ENCODE assay signal across 27 mouse cellular contexts in genomic region chr16:23996342-23996741, GRCm38 (mm10). TPM values are rescaled to one million over a fixed set of nuclear protein-coding genes. Genes with fewer than 3 reads are reported as not detected.
DNase-seq lines count a peak whose midpoint lies in the region; ATAC-seq and TF ChIP-seq lines count a peak whose summit lies in the region.
"Had no signal": no experiment of that assay in that cellular context is flagged by ENCODE, and none has a peak within 500 bp of the region (broad histone marks: within the 10 kb centered on the region; RNA-seq: fewer than 3 reads in every experiment).

No protein-coding gene starts in this region.

- TF ChIP-seq POLR2A in kidney, adult 2 months (IDR thresholded peaks at IDR 0.05; ENCODE audit: low read depth, low read length): no peak

- H3K36me3 ChIP-seq in kidney, adult 2 months (ENCODE audit: control insufficient read depth, insufficient read depth, low read length): no peaks in the 10 kb centered on the region
- no peaks in the 10 kb centered on the region for H3K36me3 ChIP-seq in lung, postnatal 0 days (ENCODE audit: insufficient read depth, low read length)
- H3K36me3 ChIP-seq: embryonic facial prominence, embryonic 12.5 days; forebrain, embryonic 15.5 days; G1E; heart, embryonic 13.5 days; hindbrain, embryonic 13.5 days had no signal

- no peaks in the 10 kb centered on the region for H3K27me3 ChIP-seq in kidney, adult 2 months (replicated peaks; ENCODE audit: control insufficient read depth, insufficient read depth, low read length)
- H3K27me3 ChIP-seq in lung, postnatal 0 days (replicated peaks; ENCODE audit: insufficient read depth, low read length): no peaks in the 10 kb centered on the region
- H3K27me3 ChIP-seq: embryonic facial prominence, embryonic 12.5 days; forebrain, embryonic 15.5 days; heart, embryonic 13.5 days; hindbrain, embryonic 13.5 days had no signal

- H3K9me3 ChIP-seq in lung, postnatal 0 days (ENCODE audit: low read length): no peaks in the 10 kb centered on the region
- H3K9me3 ChIP-seq: embryonic facial prominence, embryonic 12.5 days; forebrain, embryonic 15.5 days; heart, embryonic 13.5 days; hindbrain, embryonic 13.5 days had no signal

- no peak for DNase-seq in gastrocnemius, adult 2 months
- DNase-seq in gastrocnemius, adult 8-10 months (ENCODE audit: low spot score in 2 of 2): no peak
- peak; percentile 26 for DNase-seq in kidney, adult 2 months
- no peak for DNase-seq in kidney, adult 11 months
- peak; percentile 4 for DNase-seq in lung, postnatal 0 days (ENCODE audit: low spot score)
- DNase-seq in lung, postnatal 25 days (ENCODE audit: low spot score): no peak
- no peak for DNase-seq in adrenal gland, adult 2 months
- DNase-seq: adrenal gland, postnatal 10 days; B cell, adult 2 months; cerebellum, adult 11 months; cerebellum, adult 9-10 months; cerebellum, postnatal 25 days; gastrocnemius, postnatal 14 days; heart, postnatal 14 days had no signal

- no peak overlapping the region for H3K4me3 ChIP-seq in gastrocnemius, adult 2 months
- H3K4me3 ChIP-seq in kidney, adult 2 months (ENCODE audit: insufficient read depth, low read depth, low read length): no peak overlapping the region
- no peak overlapping the region for H3K4me3 ChIP-seq in lung, postnatal 0 days (ENCODE audit: low read depth, low read length)
- H3K4me3 ChIP-seq: embryonic facial prominence, embryonic 12.5 days; forebrain, embryonic 15.5 days; heart, embryonic 13.5 days; hindbrain, embryonic 13.5 days had no signal

- no peak overlapping the region for H3K4me2 ChIP-seq in lung, postnatal 0 days (replicated peaks; ENCODE audit: low read depth, low read length)
- H3K4me2 ChIP-seq: embryonic facial prominence, embryonic 12.5 days; forebrain, embryonic 15.5 days; heart, embryonic 13.5 days; hindbrain, embryonic 13.5 days had no signal

- TF ChIP-seq CTCF in gastrocnemius, adult 2 months (IDR thresholded peaks at IDR 0.05): no peak
- TF ChIP-seq CTCF in kidney, adult 2 months (conservative IDR thresholded peaks at IDR 0.05; ENCODE audit: insufficient read depth, insufficient read length, low read depth, low read length): no peak
- TF ChIP-seq CTCF in lung, postnatal 0 days (IDR thresholded peaks at IDR 0.05): no peak

- WGBS in kidney, adult 2 months: 80% methylated on average over 7 of the region's 7 CpGs
- 77% methylated on average over 7 of the region's 7 CpGs for WGBS in lung, postnatal 0 days

- peak overlapping the region; percentile 57; the same call in 1 of the 2 replicates for H3K27ac ChIP-seq in gastrocnemius, adult 2 months
- no peak overlapping the region for H3K27ac ChIP-seq in kidney, adult 2 months (ENCODE audit: insufficient read depth, low read depth, low read length)
- no peak overlapping the region for H3K27ac ChIP-seq in lung, postnatal 0 days (ENCODE audit: low read length)
- H3K27ac ChIP-seq: embryonic facial prominence, embryonic 12.5 days; forebrain, embryonic 15.5 days; heart, embryonic 13.5 days; hindbrain, embryonic 13.5 days; hindbrain, postnatal 0 days had no signal

- no peak overlapping the region for H3K9ac ChIP-seq in lung, postnatal 0 days (replicated peaks; ENCODE audit: low read depth)
- H3K9ac ChIP-seq: embryonic facial prominence, embryonic 12.5 days; forebrain, embryonic 15.5 days; heart, embryonic 13.5 days; hindbrain, embryonic 13.5 days had no signal

- no peak for ATAC-seq in lung, postnatal 0 days
- ATAC-seq: forebrain, embryonic 15.5 days; hindbrain, postnatal 0 days had no signal

- TF ChIP-seq EP300 in lung, postnatal 0 days (IDR thresholded peaks at IDR 0.05): no peak

- intact Hi-C loops in gastrocnemius, adult 2 months (cut with DNase I): no loop called here

- peaks cover 27% of the 10 kb centered on the region for H3K4me1 ChIP-seq in kidney, adult 2 months (ENCODE audit: control insufficient read depth, insufficient read depth, low read length)
- peaks cover 12% of the 10 kb centered on the region; the same call in 1 of the 2 replicates for H3K4me1 ChIP-seq in lung, postnatal 0 days (ENCODE audit: insufficient read depth, low read depth, low read length)

RNA-seq across cellular contexts. Expression of gene Bcl6, which starts 7.7 kb away (rescaled TPM):
- 10 to 100 TPM; 62.7 to 71.2 TPM for total RNA-seq in gastrocnemius, adult 2 months (2021)
- total RNA-seq in gastrocnemius, adult 8-10 months (2022): 10 to 100 TPM; 43.6 to 72.2 (median 55.8) TPM
- polyA plus RNA-seq in kidney, adult 2 months (2012; rRNA removed): 11.7 and 13.0 TPM in 2 replicates
- polyA plus RNA-seq in lung, postnatal 0 days (2015; fragmentation: Nextera tagmentation; extraction: Ambion mirVana): 2.3 TPM in 2 replicates
- 10 to 100 TPM; 75.1 to 88.5 TPM for total RNA-seq in adrenal gland, adult 2 months (2021)
- 36.0 and 36.8 TPM in 2 replicates for polyA plus RNA-seq in adrenal gland, adult 2 months (2012; rRNA removed)
- polyA plus RNA-seq: G1E had no signal

RNA-seq across cellular contexts. Expression of gene Gm37419, which starts 8.1 kb away (rescaled TPM):
- total RNA-seq in gastrocnemius, adult 2 months (2021): not detected
- total RNA-seq in gastrocnemius, adult 8-10 months (2022): not detected
- not detected in 2 replicates for polyA plus RNA-seq in kidney, adult 2 months (2012; rRNA removed)
- not detected in 2 replicates for polyA plus RNA-seq in lung, postnatal 0 days (2015; fragmentation: Nextera tagmentation; extraction: Ambion mirVana)
- not detected for total RNA-seq in adrenal gland, adult 2 months (2021)
- not detected in 2 replicates for polyA plus RNA-seq in adrenal gland, adult 2 months (2012; rRNA removed)
- total RNA-seq: adrenal gland, postnatal 10 days; adrenal gland, postnatal 4 days; G1E; gastrocnemius, postnatal 14 days; heart, postnatal 14 days; hematopoietic stem cell, adult 5-6 weeks; hindbrain, postnatal 0 days had no signal
- polyA plus RNA-seq: brain, embryonic 14.5 days; CD4-positive, CD25-positive, alpha-beta regulatory T cell, adult 4 months; cortical plate, adult 2 months; embryonic facial prominence, embryonic 12.5 days; forebrain, embryonic 11.5 days; G1E; gonadal fat pad, adult 2 months; heart, embryonic 13.5 days; hindbrain, embryonic 13.5 days; hindbrain, postnatal 0 days had no signal

Comparison
In these comparisons a context has a peak if more than half of its experiments do, and no peak if none do; other contexts are left out.
1. DNase-seq: peak in kidney, adult 2 months (single experiment) and lung, postnatal 0 days (single experiment); none in gastrocnemius, adult 2 months (single experiment), gastrocnemius, adult 8-10 months (0 of 2), kidney, adult 11 months (single experiment), lung, postnatal 25 days (single experiment) and adrenal gland, adult 2 months (single experiment).